Mouse (Mus musculus): ENCODE data around the gene Pik3r5. TPM values are rescaled to one million over a fixed set of nuclear protein-coding genes. Genes with fewer than 3 reads are reported as not detected.

Pik3r5 gene
- polyA plus RNA-seq, 1 experiment from 2014 or later = 0.92 TPM

GRCm38 (mm10) chr11:68451747-68452405 lies 20.0 kb downstream of the Pik3r5 start:
- Histone ChIP-seq H3K9ac (ENCODE audit: low read length) (no peak overlapping the region), H3K4me3 (ENCODE audit: low read depth, low read length) (no peak overlapping the region), H3K4me2 (no peak overlapping the region), H3K4me1 (ENCODE audit: control insufficient read depth, insufficient read depth, low read length) (no peaks in the 10 kb centered on the region), H3K9me3 (ENCODE audit: control insufficient read depth, low read length) (no peaks in the 10 kb centered on the region), H3K36me3 (ENCODE audit: control insufficient read depth, insufficient read depth, low read length) (no peaks in the 10 kb centered on the region), H3K27ac (ENCODE audit: low read depth, low read length) (no peak overlapping the region), H3K27me3 (ENCODE audit: control insufficient read depth, insufficient read depth, low read length) (no peaks in the 10 kb centered on the region)
- no peak for DNase-seq (ENCODE audit: low spot score, missing footprints)
- no peak for ATAC-seq (ENCODE audit: low FRiP score)
- WGBS = 80% methylated on average over 5 of the region's 5 CpGs

GRCm38 (mm10) chr11:68452740-68453139 lies 20.8 kb downstream of the Pik3r5 start:
- H3K9me3 ChIP-seq (ENCODE audit: control insufficient read depth, low read length) = no peaks in the 10 kb centered on the region
- ATAC-seq (ENCODE audit: low FRiP score) (no peak), DNase-seq (ENCODE audit: low spot score, missing footprints) (no peak)
- no peaks in the 10 kb centered on the region for H3K4me1 ChIP-seq (ENCODE audit: control insufficient read depth, insufficient read depth, low read length)
- H3K36me3 ChIP-seq (ENCODE audit: control insufficient read depth, insufficient read depth, low read length) = no peaks in the 10 kb centered on the region
- H3K27ac ChIP-seq (ENCODE audit: low read depth, low read length) = no peak overlapping the region
- no peak overlapping the region for H3K4me3 ChIP-seq (ENCODE audit: low read depth, low read length)
- H3K27me3 ChIP-seq (ENCODE audit: control insufficient read depth, insufficient read depth, low read length) = no peaks in the 10 kb centered on the region
- no peak overlapping the region for H3K9ac ChIP-seq (ENCODE audit: low read length)
- no peak overlapping the region for H3K4me2 ChIP-seq
- WGBS = 90% methylated on average over 8 of the region's 8 CpGs

GRCm38 (mm10) chr11:68453301-68453700 lies 21.4 kb downstream of the Pik3r5 start:
- Histone ChIP-seq H3K9ac (ENCODE audit: low read length) (no peak overlapping the region), H3K9me3 (ENCODE audit: control insufficient read depth, low read length) (no peaks in the 10 kb centered on the region), H3K4me2 (no peak overlapping the region), H3K27me3 (ENCODE audit: control insufficient read depth, insufficient read depth, low read length) (no peaks in the 10 kb centered on the region), H3K4me3 (ENCODE audit: low read depth, low read length) (no peak overlapping the region), H3K36me3 (ENCODE audit: control insufficient read depth, insufficient read depth, low read length) (no peaks in the 10 kb centered on the region), H3K27ac (ENCODE audit: low read depth, low read length) (no peak overlapping the region), H3K4me1 (ENCODE audit: control insufficient read depth, insufficient read depth, low read length) (no peaks in the 10 kb centered on the region)
- DNase-seq (ENCODE audit: low spot score, missing footprints) = no peak
- whole genome bisulfite sequencing = 71% methylated on average over 6 of the region's 6 CpGs
- ATAC-seq (ENCODE audit: low FRiP score) = no peak

GRCm38 (mm10) chr11:68458086-68458485 lies 26.2 kb downstream of the Pik3r5 start:
- ATAC-seq (ENCODE audit: low FRiP score) = no peak
- no peaks in the 10 kb centered on the region for H3K9me3 ChIP-seq (ENCODE audit: control insufficient read depth, low read length)
- H3K4me1 ChIP-seq (ENCODE audit: control insufficient read depth, insufficient read depth, low read length) = no peaks in the 10 kb centered on the region
- DNase-seq (ENCODE audit: low spot score, missing footprints) = no peak
- no peak overlapping the region for H3K27ac ChIP-seq (ENCODE audit: low read depth, low read length)
- H3K4me3 ChIP-seq (ENCODE audit: low read depth, low read length) = no peak overlapping the region
- H3K36me3 ChIP-seq (ENCODE audit: control insufficient read depth, insufficient read depth, low read length) = no peaks in the 10 kb centered on the region
- no peak overlapping the region for H3K4me2 ChIP-seq
- no peak overlapping the region for H3K9ac ChIP-seq (ENCODE audit: low read length)
- 78% methylated on average over 8 of the region's 8 CpGs for WGBS
- no peaks in the 10 kb centered on the region for H3K27me3 ChIP-seq (ENCODE audit: control insufficient read depth, insufficient read depth, low read length)

- no peak overlapping the region for H3K27ac ChIP-seq (ENCODE audit: low read depth, low read length)
- DNase-seq (ENCODE audit: low spot score, missing footprints) (no peak), ATAC-seq (ENCODE audit: low FRiP score) (no peak)
- no peak overlapping the region for H3K4me3 ChIP-seq (ENCODE audit: low read depth, low read length)
- H3K36me3 ChIP-seq (ENCODE audit: control insufficient read depth, insufficient read depth, low read length) = no peaks in the 10 kb centered on the region
- WGBS = 75% methylated on average over 5 of the region's 5 CpGs
- no peaks in the 10 kb centered on the region for H3K4me1 ChIP-seq (ENCODE audit: control insufficient read depth, insufficient read depth, low read length)
- H3K9me3 ChIP-seq (ENCODE audit: control insufficient read depth, low read length) = no peaks in the 10 kb centered on the region
- no peak overlapping the region for H3K4me2 ChIP-seq
- no peak overlapping the region for H3K9ac ChIP-seq (ENCODE audit: low read length)
- H3K27me3 ChIP-seq (ENCODE audit: control insufficient read depth, insufficient read depth, low read length) = no peaks in the 10 kb centered on the region
These were observed 27.1 kb downstream of the Pik3r5 start for GRCm38 (mm10) chr11:68459021-68459420.

- H3K9ac ChIP-seq (ENCODE audit: low read length) = no peak overlapping the region
- H3K27ac ChIP-seq (ENCODE audit: low read depth, low read length) = no peak overlapping the region
- WGBS = 94% methylated on average over 5 of the region's 5 CpGs
- H3K4me1 ChIP-seq (ENCODE audit: control insufficient read depth, insufficient read depth, low read length) = no peaks in the 10 kb centered on the region
- ATAC-seq (ENCODE audit: low FRiP score) = no peak
- H3K9me3 ChIP-seq (ENCODE audit: control insufficient read depth, low read length) = no peaks in the 10 kb centered on the region
- no peaks in the 10 kb centered on the region for H3K27me3 ChIP-seq (ENCODE audit: control insufficient read depth, insufficient read depth, low read length)
- H3K4me2 ChIP-seq = no peak overlapping the region
- no peaks in the 10 kb centered on the region for H3K36me3 ChIP-seq (ENCODE audit: control insufficient read depth, insufficient read depth, low read length)
- no peak for DNase-seq (ENCODE audit: low spot score, missing footprints)
- no peak overlapping the region for H3K4me3 ChIP-seq (ENCODE audit: low read depth, low read length)
These were observed 27.6 kb downstream of the Pik3r5 start for GRCm38 (mm10) chr11:68459486-68459885.

- DNase-seq (ENCODE audit: low spot score, missing footprints) = no peak
- no peaks in the 10 kb centered on the region for H3K9me3 ChIP-seq (ENCODE audit: control insufficient read depth, low read length)
- no peak overlapping the region for H3K4me2 ChIP-seq
- H3K27me3 ChIP-seq (ENCODE audit: control insufficient read depth, insufficient read depth, low read length) = no peaks in the 10 kb centered on the region
- H3K27ac ChIP-seq (ENCODE audit: low read depth, low read length) = no peak overlapping the region
- H3K9ac ChIP-seq (ENCODE audit: low read length) = no peak overlapping the region
- no peaks in the 10 kb centered on the region for H3K4me1 ChIP-seq (ENCODE audit: control insufficient read depth, insufficient read depth, low read length)
- no peak for ATAC-seq (ENCODE audit: low FRiP score)
- no peaks in the 10 kb centered on the region for H3K36me3 ChIP-seq (ENCODE audit: control insufficient read depth, insufficient read depth, low read length)
- no peak overlapping the region for H3K4me3 ChIP-seq (ENCODE audit: low read depth, low read length)
- 90% methylated on average over 3 of the region's 3 CpGs for WGBS
These were observed 30.8 kb downstream of the Pik3r5 start for GRCm38 (mm10) chr11:68462716-68463115.

GRCm38 (mm10) chr11:68464260-68464659 lies 32.3 kb downstream of the Pik3r5 start:
- Histone ChIP-seq H3K4me2 (no peak overlapping the region), H3K4me1 (ENCODE audit: control insufficient read depth, insufficient read depth, low read length) (no peaks in the 10 kb centered on the region), H3K9ac (ENCODE audit: low read length) (no peak overlapping the region), H3K9me3 (ENCODE audit: control insufficient read depth, low read length) (no peaks in the 10 kb centered on the region), H3K4me3 (ENCODE audit: low read depth, low read length) (no peak overlapping the region), H3K36me3 (ENCODE audit: control insufficient read depth, insufficient read depth, low read length) (no peaks in the 10 kb centered on the region), H3K27ac (ENCODE audit: low read depth, low read length) (no peak overlapping the region), H3K27me3 (ENCODE audit: control insufficient read depth, insufficient read depth, low read length) (no peaks in the 10 kb centered on the region)
- no peak for DNase-seq (ENCODE audit: low spot score, missing footprints)
- no peak for ATAC-seq (ENCODE audit: low FRiP score)
- 84% methylated on average over 5 of the region's 5 CpGs for WGBS

- no peak for ATAC-seq (ENCODE audit: low FRiP score)
- Histone ChIP-seq H3K9ac (ENCODE audit: low read length) (no peak overlapping the region), H3K4me3 (ENCODE audit: low read depth, low read length) (no peak overlapping the region), H3K27ac (ENCODE audit: low read depth, low read length) (no peak overlapping the region), H3K4me2 (no peak overlapping the region), H3K4me1 (ENCODE audit: control insufficient read depth, insufficient read depth, low read length) (no peaks in the 10 kb centered on the region), H3K9me3 (ENCODE audit: control insufficient read depth, low read length) (no peaks in the 10 kb centered on the region), H3K27me3 (ENCODE audit: control insufficient read depth, insufficient read depth, low read length) (no peaks in the 10 kb centered on the region), H3K36me3 (ENCODE audit: control insufficient read depth, insufficient read depth, low read length) (no peaks in the 10 kb centered on the region)
- no peak for DNase-seq (ENCODE audit: low spot score, missing footprints)
- 82% methylated on average over 2 of the region's 2 CpGs for WGBS
These were observed 33.2 kb downstream of the Pik3r5 start for GRCm38 (mm10) chr11:68465090-68465489.

All from midbrain, embryonic 11.5 days (tissue).